9 mouse cellular contexts compared by ENCODE assay signal in genomic region chr19:7103349-7103992, GRCm38 (mm10). TPM values are rescaled to one million over a fixed set of nuclear protein-coding genes. Genes with fewer than 3 reads are reported as not detected.
A peak's percentile ranks its signal among the peaks of the same experiment; 100 is the strongest.
DNase-seq lines count a peak whose midpoint lies in the region; ATAC-seq and TF ChIP-seq lines count a peak whose summit lies in the region.
"Had no signal": no experiment of that assay in that cellular context is flagged by ENCODE, and none has a peak within 500 bp of the region (broad histone marks: within the 10 kb centered on the region; RNA-seq: fewer than 3 reads in every experiment).

No protein-coding gene starts in this region.

- peak overlapping the region; percentile 74 for H3K27ac ChIP-seq in embryonic facial prominence, embryonic 14.5 days (replicated peaks; ENCODE audit: low read depth, low read length)
- peak overlapping the region; percentile 58; the same call in 1 of the 2 replicates for H3K27ac ChIP-seq in midbrain, embryonic 13.5 days
- no peak overlapping the region for H3K27ac ChIP-seq in thymus, adult 2 months (ENCODE audit: control insufficient read depth, insufficient read depth, low read length)
- H3K27ac ChIP-seq: liver, embryonic 15.5 days had no signal

- H3K9me3 ChIP-seq in embryonic facial prominence, embryonic 14.5 days (ENCODE audit: control insufficient read depth, low read length): no peaks in the 10 kb centered on the region
- no peaks in the 10 kb centered on the region for H3K9me3 ChIP-seq in midbrain, embryonic 13.5 days
- H3K9me3 ChIP-seq: liver, embryonic 15.5 days had no signal

- no peaks in the 10 kb centered on the region for H3K36me3 ChIP-seq in embryonic facial prominence, embryonic 14.5 days (ENCODE audit: control insufficient read depth, insufficient read depth, low read length)
- no peaks in the 10 kb centered on the region for H3K36me3 ChIP-seq in midbrain, embryonic 13.5 days
- H3K36me3 ChIP-seq in thymus, adult 2 months (ENCODE audit: control insufficient read depth, insufficient read depth, low read length): no peaks in the 10 kb centered on the region
- H3K36me3 ChIP-seq: liver, embryonic 15.5 days had no signal

- peak overlapping the region; percentile 49; the same call in 1 of the 2 replicates for H3K4me2 ChIP-seq in embryonic facial prominence, embryonic 14.5 days (ENCODE audit: low read depth, low read length)
- H3K4me2 ChIP-seq in midbrain, embryonic 13.5 days (replicated peaks): peak overlapping the region; percentile 19
- H3K4me2 ChIP-seq: liver, embryonic 15.5 days had no signal

- WGBS in embryonic facial prominence, embryonic 14.5 days: 65% methylated on average over 4 of the region's 4 CpGs
- WGBS in midbrain, embryonic 13.5 days: 59% methylated on average over 4 of the region's 4 CpGs
- 93% methylated on average over 4 of the region's 4 CpGs for WGBS in thymus, adult 2 months

- H3K27me3 ChIP-seq in embryonic facial prominence, embryonic 14.5 days (replicated peaks; ENCODE audit: control insufficient read depth, insufficient read depth, low read length): no peaks in the 10 kb centered on the region
- H3K27me3 ChIP-seq in midbrain, embryonic 13.5 days: peaks cover 33% of the 10 kb centered on the region
- H3K27me3 ChIP-seq in thymus, adult 2 months (ENCODE audit: control insufficient read depth, insufficient read depth, low read length): no peaks in the 10 kb centered on the region
- H3K27me3 ChIP-seq: liver, embryonic 15.5 days had no signal

- peak overlapping the region; percentile 45; the same call in 1 of the 2 replicates for H3K9ac ChIP-seq in embryonic facial prominence, embryonic 14.5 days (ENCODE audit: low read depth, low read length)
- H3K9ac ChIP-seq in midbrain, embryonic 13.5 days (replicated peaks): peak overlapping the region; percentile 44; the same call in 1 of the 2 replicates
- H3K9ac ChIP-seq: liver, embryonic 15.5 days had no signal

- no peak for TF ChIP-seq CTCF in thymus, adult 2 months (IDR thresholded peaks at IDR 0.05; ENCODE audit: borderline replicate concordance, control insufficient read depth, extremely low read depth, insufficient read depth, low read length, poor library complexity)

- intact Hi-C loops in heart, postnatal 14 days (cut with DNase I): loop anchor here (5.0 kb wide), 1 partner anchor 36 kb away; no protein-coding TSS in a partner anchor

- no peak for TF ChIP-seq POLR2A in thymus, adult 2 months (IDR thresholded peaks at IDR 0.05; ENCODE audit: control insufficient read depth, extremely low read depth, insufficient read depth, low read length, poor library complexity)

- DNase-seq in embryo, embryonic 10 days (ENCODE audit: low spot score): peak; percentile 51
- no peak for DNase-seq in embryo, embryonic 9.5 days (ENCODE audit: extremely low spot score)
- DNase-seq in embryonic facial prominence, embryonic 14.5 days (ENCODE audit: low spot score): peak; percentile 82
- peak; percentile 36 to 55 for DNase-seq in heart, postnatal 14 days
- DNase-seq in yolk sac, embryonic 10.5 days (ENCODE audit: low spot score): no peak
- no peak for DNase-seq in cerebellum, adult 9-10 months
- DNase-seq in thymus, adult 2 months: no peak

- peak overlapping the region; percentile 12; the same call in 1 of the 2 replicates for H3K4me3 ChIP-seq in embryonic facial prominence, embryonic 14.5 days (ENCODE audit: low read depth, low read length)
- H3K4me3 ChIP-seq in midbrain, embryonic 13.5 days (replicated peaks): no peak overlapping the region
- H3K4me3 ChIP-seq in thymus, adult 2 months (ENCODE audit: control insufficient read depth, insufficient read depth, low read length): no peak overlapping the region
- H3K4me3 ChIP-seq: liver, embryonic 15.5 days had no signal

- H3K4me1 ChIP-seq in embryonic facial prominence, embryonic 14.5 days (ENCODE audit: control insufficient read depth, insufficient read depth, low read length): peaks cover 28% of the 10 kb centered on the region
- H3K4me1 ChIP-seq in midbrain, embryonic 13.5 days (replicated peaks): peaks cover 76% of the 10 kb centered on the region
- H3K4me1 ChIP-seq in thymus, adult 2 months (replicated peaks; ENCODE audit: control insufficient read depth, insufficient read depth, low read length): no peaks in the 10 kb centered on the region

- ATAC-seq in embryonic facial prominence, embryonic 14.5 days (ENCODE audit: low read depth): 0 out of 2 replicates have a peak, but pooled peaks have one; percentile 41
- peak; percentile 9; the same call in 1 of the 2 replicates for ATAC-seq in midbrain, embryonic 13.5 days

RNA-seq across cellular contexts. Expression of gene Flrt1, which starts 2.1 kb away (rescaled TPM):
- polyA plus RNA-seq in embryonic facial prominence, embryonic 14.5 days (2014; fragmentation: Nextera tagmentation; extraction: Ambion mirVana): 10.4 and 10.5 TPM in 2 replicates
- total RNA-seq in heart, postnatal 14 days (2021): 1 to 10 TPM in 1 of 2 experiments, under 1 TPM in 1; 0.98 to 1.0 TPM
- polyA plus RNA-seq in midbrain, embryonic 13.5 days (2015; fragmentation: Nextera tagmentation; extraction: Ambion mirVana): 8.3 and 9.2 TPM in 2 replicates
- 0.59 and 0.64 TPM in 2 replicates for polyA plus RNA-seq in thymus, adult 2 months (2012; rRNA removed)

RNA-seq across cellular contexts. Expression of gene Macrod1, which starts 46.9 kb away (rescaled TPM):
- 27.1 and 30.3 TPM in 2 replicates for polyA plus RNA-seq in embryonic facial prominence, embryonic 14.5 days (2014; fragmentation: Nextera tagmentation; extraction: Ambion mirVana)
- total RNA-seq in heart, postnatal 14 days (2021): 100 to 1,000 TPM; 181 to 186 TPM
- polyA plus RNA-seq in midbrain, embryonic 13.5 days (2015; fragmentation: Nextera tagmentation; extraction: Ambion mirVana): 2.9 and 3.0 TPM in 2 replicates
- polyA plus RNA-seq in thymus, adult 2 months (2012; rRNA removed): 37.5 and 49.3 TPM in 2 replicates

Comparison
In these comparisons a context has a peak if more than half of its experiments do, and no peak if none do; other contexts are left out.
1. DNase-seq: peak in embryo, embryonic 10 days (single experiment), embryonic facial prominence, embryonic 14.5 days (single experiment) and heart, postnatal 14 days (2 of 2); none in embryo, embryonic 9.5 days (single experiment), yolk sac, embryonic 10.5 days (single experiment), cerebellum, adult 9-10 months (single experiment) and thymus, adult 2 months (single experiment).